Mouse (Mus musculus) midbrain, embryonic 13.5 days (tissue): Measurements from ENCODE around the gene Pbx1. TPM values are rescaled to one million over a fixed set of nuclear protein-coding genes. Genes with fewer than 3 reads are reported as not detected.
A peak's percentile ranks its signal among the peaks of the same experiment; 100 is the strongest.

Source experiments
- ATAC-seq: fragments of 200-750 bp; cut with Nextera tagmentation; 2 replicates; pipeline ENCODE4 v1.8.0; 2017; ENCODE audit warnings: mild to moderate bottlenecking, moderate TSS enrichment, moderate library complexity
- H3K27ac ChIP-seq: fragments of 300-500 bp; sonication (generic); 2 replicates; pipeline ENCODE4 v1.5.1; 2015; ENCODE audit warnings: inconsistent platforms, mild to moderate bottlenecking, moderate library complexity
- H3K27me3 ChIP-seq: fragments of 300-500 bp; sonication (generic); 2 replicates; pipeline ENCODE4 v1.6.1; 2015; ENCODE audit warnings: mild to moderate bottlenecking, inconsistent platforms
- H3K36me3 ChIP-seq: fragments of 300-500 bp; sonication (generic); 2 replicates; pipeline ENCODE4 v1.6.1; 2015; ENCODE audit warnings: mild to moderate bottlenecking, inconsistent platforms
- H3K4me1 ChIP-seq: fragments of 300-500 bp; sonication (generic); replicated peaks from 2 replicates; pipeline ENCODE4 v1.6.1; 2015; ENCODE audit warnings: inconsistent platforms
- H3K4me2 ChIP-seq: fragments of 300-500 bp; sonication (generic); replicated peaks from 2 replicates; pipeline ENCODE4 v1.6.1; 2015; ENCODE audit warnings: moderate library complexity, mild to moderate bottlenecking, inconsistent platforms
- H3K4me3 ChIP-seq: fragments of 300-500 bp; sonication (generic); replicated peaks from 2 replicates; pipeline ENCODE4 v1.5.1; 2015; ENCODE audit warnings: mild to moderate bottlenecking, inconsistent platforms
- H3K9ac ChIP-seq: fragments of 300-500 bp; sonication (generic); replicated peaks from 2 replicates; pipeline ENCODE4 v1.6.1; 2015; ENCODE audit warnings: mild to moderate bottlenecking, inconsistent platforms
- H3K9me3 ChIP-seq: fragments of 300-500 bp; sonication (generic); 2 replicates; pipeline ENCODE4 v1.6.1; 2016; ENCODE audit warnings: mild to moderate bottlenecking, inconsistent platforms
- WGBS: fragments of 180-500 bp; shearing (Covaris S2); methylation state at CpG from one replicate; pipeline ENCODE4 v1.1.7; 2015; 5-methylcytosine and 5-hydroxymethylcytosine counted together
- polyA plus RNA-seq: library from polyadenylated mRNA; unstranded; fragments of >200 nt; fragmentation: Nextera tagmentation; extraction: Ambion mirVana; gene quantifications from 2 replicates; pipeline ENCODE4 v1.2.1, GENCODE M21; 2015

The Pbx1 gene
- polyA plus RNA-seq, 1 experiment from 2014 or later = 91.4 TPM

GRCm38 (mm10) chr1:168332056-168332455 lies 100.0 kb downstream of the Pbx1 start:
- peaks cover 60% of the 10 kb centered on the region for H3K4me1 ChIP-seq
- no peak for ATAC-seq
- H3K4me3 ChIP-seq = no peak overlapping the region
- H3K9ac ChIP-seq = no peak overlapping the region
- 84% methylated on average over 9 of the region's 9 CpGs for WGBS
- no peak overlapping the region for H3K27ac ChIP-seq
- H3K9me3 ChIP-seq = no peaks in the 10 kb centered on the region
- peaks cover 11% of the 10 kb centered on the region for H3K36me3 ChIP-seq
- H3K27me3 ChIP-seq = no peaks in the 10 kb centered on the region
- H3K4me2 ChIP-seq = no peak overlapping the region

GRCm38 (mm10) chr1:168328236-168328605 lies 103.8 kb downstream of the Pbx1 start:
- Histone ChIP-seq H3K9me3 (no peaks in the 10 kb centered on the region), H3K27me3 (no peaks in the 10 kb centered on the region), H3K4me1 (peaks cover 92% of the 10 kb centered on the region), H3K36me3 (0 out of 2 replicates have a peak, but pooled peaks cover 3% of the 10 kb centered on the region), H3K27ac (peak overlapping the region; percentile 83), H3K4me3 (no peak overlapping the region), H3K4me2 (no peak overlapping the region), H3K9ac (no peak overlapping the region)
- no peak for ATAC-seq
- WGBS = 45% methylated on average over 3 of the region's 3 CpGs

- Histone ChIP-seq H3K9ac (no peak overlapping the region), H3K27ac (peak overlapping the region; percentile 83), H3K4me1 (peaks cover 91% of the 10 kb centered on the region), H3K4me2 (no peak overlapping the region), H3K36me3 (no peaks in the 10 kb centered on the region), H3K4me3 (no peak overlapping the region), H3K9me3 (no peaks in the 10 kb centered on the region), H3K27me3 (no peaks in the 10 kb centered on the region)
- WGBS = 58% methylated on average over 18 of the region's 18 CpGs
- peak; percentile 32 for ATAC-seq
These were observed 104.5 kb downstream of the Pbx1 start for GRCm38 (mm10) chr1:168327405-168328235.

GRCm38 (mm10) chr1:168325786-168326185 lies 106.3 kb downstream of the Pbx1 start:
- H3K4me2 ChIP-seq = peak overlapping the region; percentile 12; the same call in 1 of the 2 replicates
- H3K9me3 ChIP-seq = no peaks in the 10 kb centered on the region
- no peaks in the 10 kb centered on the region for H3K36me3 ChIP-seq
- ATAC-seq = peak; percentile 48
- peaks cover 77% of the 10 kb centered on the region for H3K4me1 ChIP-seq
- 49% methylated on average over 4 of the region's 4 CpGs for WGBS
- H3K4me3 ChIP-seq = no peak overlapping the region
- H3K27me3 ChIP-seq = no peaks in the 10 kb centered on the region
- no peak overlapping the region; the same call in 1 of the 2 replicates for H3K9ac ChIP-seq
- peak overlapping the region; percentile 83 for H3K27ac ChIP-seq

GRCm38 (mm10) chr1:168324306-168325085 lies 107.6 kb downstream of the Pbx1 start:
- ATAC-seq = peak; percentile 32; the same call in 1 of the 2 replicates
- Histone ChIP-seq H3K27me3 (no peaks in the 10 kb centered on the region), H3K27ac (peak overlapping the region; percentile 77), H3K36me3 (no peaks in the 10 kb centered on the region), H3K4me3 (no peak overlapping the region), H3K9me3 (no peaks in the 10 kb centered on the region), H3K9ac (peak overlapping the region; percentile 29; the same call in 1 of the 2 replicates), H3K4me1 (peaks cover 70% of the 10 kb centered on the region), H3K4me2 (0 out of 2 replicates have a peak overlapping the region, but pooled peaks have one; percentile 8)
- WGBS = 31% methylated on average over 7 of the region's 7 CpGs

- H3K27me3 ChIP-seq = no peaks in the 10 kb centered on the region
- no peaks in the 10 kb centered on the region for H3K36me3 ChIP-seq
- no peak overlapping the region for H3K4me3 ChIP-seq
- H3K9me3 ChIP-seq = no peaks in the 10 kb centered on the region
- H3K27ac ChIP-seq = peak overlapping the region; percentile 77
- H3K4me2 ChIP-seq = no peak overlapping the region
- WGBS = 54% methylated on average over 12 of the region's 12 CpGs
- H3K9ac ChIP-seq = no peak overlapping the region
- no peak for ATAC-seq
- peaks cover 72% of the 10 kb centered on the region for H3K4me1 ChIP-seq
These were observed 108.5 kb downstream of the Pbx1 start for GRCm38 (mm10) chr1:168323436-168324108.

- Histone ChIP-seq H3K27me3 (no peaks in the 10 kb centered on the region), H3K4me3 (no peak overlapping the region), H3K4me2 (no peak overlapping the region), H3K9ac (no peak overlapping the region), H3K9me3 (no peaks in the 10 kb centered on the region), H3K27ac (no peak overlapping the region), H3K4me1 (peaks cover 70% of the 10 kb centered on the region), H3K36me3 (no peaks in the 10 kb centered on the region)
- WGBS = 100% methylated on average over 1 of the region's 1 CpGs
- no peak for ATAC-seq
These were observed 109.2 kb downstream of the Pbx1 start for GRCm38 (mm10) chr1:168322892-168323291.

GRCm38 (mm10) chr1:168319695-168320094 lies 112.4 kb downstream of the Pbx1 start:
- Histone ChIP-seq H3K36me3 (no peaks in the 10 kb centered on the region), H3K9ac (no peak overlapping the region), H3K27me3 (no peaks in the 10 kb centered on the region), H3K27ac (no peak overlapping the region), H3K4me3 (no peak overlapping the region), H3K4me1 (peaks cover 46% of the 10 kb centered on the region), H3K9me3 (no peaks in the 10 kb centered on the region), H3K4me2 (no peak overlapping the region)
- WGBS = 79% methylated on average over 5 of the region's 5 CpGs
- no peak for ATAC-seq

GRCm38 (mm10) chr1:168318899-168319469 lies 113.1 kb downstream of the Pbx1 start:
- no peak overlapping the region for H3K4me2 ChIP-seq
- no peak overlapping the region for H3K9ac ChIP-seq
- H3K4me3 ChIP-seq = no peak overlapping the region
- H3K36me3 ChIP-seq = no peaks in the 10 kb centered on the region
- peaks cover 39% of the 10 kb centered on the region for H3K4me1 ChIP-seq
- 74% methylated on average over 13 of the region's 13 CpGs for WGBS
- H3K27me3 ChIP-seq = no peaks in the 10 kb centered on the region
- H3K27ac ChIP-seq = no peak overlapping the region
- no peaks in the 10 kb centered on the region for H3K9me3 ChIP-seq
- no peak for ATAC-seq

GRCm38 (mm10) chr1:168313772-168314171 lies 118.3 kb downstream of the Pbx1 start:
- Histone ChIP-seq H3K36me3 (no peaks in the 10 kb centered on the region), H3K4me2 (no peak overlapping the region), H3K9ac (no peak overlapping the region), H3K27me3 (no peaks in the 10 kb centered on the region), H3K4me1 (peaks cover 37% of the 10 kb centered on the region), H3K4me3 (no peak overlapping the region), H3K9me3 (no peaks in the 10 kb centered on the region), H3K27ac (no peak overlapping the region)
- no peak for ATAC-seq

GRCm38 (mm10) chr1:168312710-168313447 lies 119.2 kb downstream of the Pbx1 start:
- H3K4me1 ChIP-seq = peaks cover 39% of the 10 kb centered on the region
- ATAC-seq = no peak
- H3K4me3 ChIP-seq = no peak overlapping the region
- 90% methylated on average over 7 of the region's 7 CpGs for WGBS
- no peaks in the 10 kb centered on the region for H3K36me3 ChIP-seq
- H3K27ac ChIP-seq = no peak overlapping the region
- no peaks in the 10 kb centered on the region for H3K27me3 ChIP-seq
- no peaks in the 10 kb centered on the region for H3K9me3 ChIP-seq
- H3K4me2 ChIP-seq = no peak overlapping the region
- no peak overlapping the region for H3K9ac ChIP-seq
